Mouse (Mus musculus): Measurements from ENCODE around the gene Cplx2.

Cplx2 gene

DNA sequence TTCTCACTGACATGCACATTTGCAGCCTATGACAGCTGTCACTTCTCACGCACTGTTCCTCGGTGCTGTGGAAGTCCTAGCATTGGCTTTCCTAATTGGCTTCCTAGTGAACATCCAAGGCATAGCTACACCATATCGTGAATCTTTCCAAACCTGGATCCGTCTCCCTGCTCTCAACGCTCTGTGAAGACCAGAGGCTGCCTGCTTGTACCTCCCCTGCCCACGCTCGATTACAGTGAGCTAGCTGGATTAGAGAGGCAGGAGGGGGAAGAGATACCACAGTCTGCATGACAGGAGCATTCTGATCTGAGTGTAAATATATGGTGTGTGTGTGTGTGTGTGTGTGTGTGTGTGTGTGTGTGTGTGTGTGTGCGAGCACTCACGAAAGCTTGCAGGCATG lies 3.0 kb upstream of the Cplx2 start:
- DNase-seq: no peak

DNA sequence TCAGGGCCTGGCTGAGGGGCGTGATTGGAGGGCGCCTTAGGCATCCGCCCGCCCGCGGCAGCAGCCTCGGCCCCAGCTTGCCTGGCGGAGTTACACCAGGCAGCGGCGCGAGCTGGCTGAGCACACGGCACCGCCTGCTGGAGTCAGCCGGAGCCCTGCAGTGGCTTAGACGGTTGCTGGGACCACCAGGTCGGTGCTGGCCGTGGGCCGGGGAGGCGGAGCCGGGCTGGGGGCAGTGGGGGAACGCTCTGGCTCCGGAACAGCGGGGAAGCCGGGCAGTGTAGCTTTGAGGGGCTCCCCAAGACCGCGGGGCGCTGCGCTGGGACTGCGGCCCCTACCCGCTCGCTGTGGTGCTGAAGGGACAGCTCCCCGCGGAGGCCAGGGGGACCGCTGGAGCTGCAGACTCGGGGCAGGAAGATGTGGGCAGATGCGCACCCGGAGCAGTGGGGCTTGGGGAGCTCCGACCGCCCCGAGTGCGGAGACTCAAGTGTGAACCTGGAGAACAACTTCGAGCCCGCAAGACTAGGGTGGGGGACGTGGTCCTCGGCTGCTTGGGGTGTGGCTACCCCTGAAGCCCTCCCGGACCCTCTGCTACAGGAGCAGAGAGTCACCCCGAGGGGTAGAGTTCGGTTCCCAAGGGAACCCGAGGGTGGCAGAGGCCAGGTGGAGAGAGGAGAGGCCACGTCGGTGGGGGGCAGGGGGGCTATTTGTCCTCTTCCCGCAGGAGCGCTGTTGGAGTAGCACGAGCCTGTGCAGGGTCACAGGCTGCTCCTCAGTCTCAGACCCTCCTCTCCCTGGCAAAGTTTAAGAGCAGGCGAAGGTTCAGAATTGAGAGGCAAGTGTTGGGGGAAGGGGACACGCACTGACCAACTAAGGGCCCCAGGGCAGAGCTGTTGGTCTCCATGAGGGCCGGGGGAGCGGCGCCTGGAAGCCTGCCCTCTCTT lies 510 bp downstream of the Cplx2 start:
- DNase-seq: peak; percentile 84 to 85

DNA sequence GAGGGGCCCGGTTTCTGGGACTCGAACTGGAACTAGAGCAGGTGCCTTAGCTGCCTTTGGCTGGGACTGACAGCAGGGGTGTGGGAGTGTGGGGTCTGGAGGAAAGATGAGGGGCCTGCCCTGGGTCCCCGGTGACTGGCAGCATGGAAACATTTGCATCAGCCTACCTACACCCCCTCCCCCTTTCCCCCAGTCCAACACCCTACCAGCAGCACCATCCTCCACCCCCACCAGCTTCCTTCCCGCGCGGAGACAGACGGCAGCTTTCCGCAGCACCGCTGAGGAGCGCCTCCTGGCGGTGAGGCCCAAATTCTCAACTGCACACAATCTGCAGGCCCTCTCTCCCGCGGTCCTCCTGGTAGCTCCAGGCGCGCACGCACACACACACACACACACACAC lies 1.5 kb downstream of the Cplx2 start:
- DNase-seq: peak; percentile 96 to 98

DNA sequence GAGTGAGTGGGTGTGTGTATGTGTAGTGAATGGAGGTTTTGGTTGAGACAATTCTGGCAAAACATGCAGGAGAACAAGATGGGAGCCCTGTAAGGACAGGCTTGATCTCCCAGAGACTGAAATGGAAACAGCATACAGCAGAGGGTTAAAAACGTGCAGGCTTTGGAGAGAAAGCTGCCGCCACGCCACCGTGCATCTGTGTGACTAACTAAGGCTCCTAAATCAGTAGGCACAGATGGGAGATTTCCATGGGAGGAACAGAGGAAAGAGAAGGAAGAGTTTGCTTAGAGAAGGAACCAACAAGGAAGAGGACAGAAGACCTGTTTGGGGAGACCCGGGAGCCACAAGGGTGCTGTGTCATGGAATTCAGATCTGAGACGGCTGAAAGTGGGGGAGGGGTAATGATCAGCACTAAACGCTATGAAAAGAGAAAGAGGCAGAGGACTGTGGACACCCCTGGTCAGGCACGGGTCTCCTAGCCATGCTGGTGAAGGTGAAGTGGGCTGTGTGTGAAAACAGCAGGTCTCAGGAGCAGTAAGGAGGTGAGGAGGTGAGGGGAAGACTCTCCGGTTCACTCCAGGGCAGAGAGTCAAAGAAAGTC lies 3.1 kb downstream of the Cplx2 start:
- DNase-seq: peak; percentile 35 to 59

DNA sequence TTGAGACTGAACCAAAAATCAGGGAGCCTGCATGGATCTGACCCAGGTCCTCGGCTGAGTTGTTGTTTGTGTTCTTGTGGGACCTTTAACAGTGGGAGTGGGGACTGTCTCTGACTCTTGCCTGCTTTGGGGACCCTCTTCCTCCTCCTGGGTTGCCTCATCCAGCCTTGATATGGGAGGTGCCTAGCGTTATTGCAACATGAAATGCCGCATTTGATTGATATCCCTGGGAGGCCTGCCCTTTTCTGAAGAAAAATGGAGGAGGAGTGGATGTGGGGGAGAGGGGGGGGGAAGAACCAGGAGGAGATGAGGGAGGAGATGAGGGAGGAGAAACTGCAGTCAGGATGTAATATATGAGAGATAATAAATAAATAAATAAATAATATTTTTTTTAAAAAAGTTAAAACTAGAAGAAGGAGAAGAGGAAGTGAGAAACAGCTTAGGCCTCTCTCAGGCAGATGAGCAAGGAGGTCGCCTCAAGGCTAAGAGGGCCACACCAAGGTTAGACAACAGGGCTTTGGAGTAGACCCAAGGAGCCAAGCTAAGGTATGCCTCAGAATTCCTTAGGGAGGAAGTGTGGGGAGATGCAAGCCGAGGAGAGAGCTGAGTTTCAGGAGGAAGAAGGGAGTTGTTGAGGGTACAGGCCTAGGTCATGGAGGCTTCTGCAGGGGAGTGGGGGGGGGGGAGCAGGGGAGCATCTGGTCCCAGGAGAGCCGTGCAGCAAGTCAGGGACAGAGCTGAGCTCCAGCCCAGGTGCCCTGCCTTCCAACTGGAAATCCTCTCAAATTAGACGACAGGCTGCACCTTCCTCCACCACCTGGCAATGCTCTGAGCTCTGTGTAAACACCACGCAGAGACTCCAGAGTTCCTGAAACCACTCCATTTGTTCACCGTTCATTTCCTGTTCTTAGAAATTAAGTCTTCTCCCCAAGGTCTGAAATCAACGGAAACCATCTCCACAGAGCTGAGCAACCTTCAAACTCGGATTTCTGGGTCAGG lies 4.6 kb downstream of the Cplx2 start:
- peak in 1 of 2 experiments; percentile 27 for DNase-seq

DNA sequence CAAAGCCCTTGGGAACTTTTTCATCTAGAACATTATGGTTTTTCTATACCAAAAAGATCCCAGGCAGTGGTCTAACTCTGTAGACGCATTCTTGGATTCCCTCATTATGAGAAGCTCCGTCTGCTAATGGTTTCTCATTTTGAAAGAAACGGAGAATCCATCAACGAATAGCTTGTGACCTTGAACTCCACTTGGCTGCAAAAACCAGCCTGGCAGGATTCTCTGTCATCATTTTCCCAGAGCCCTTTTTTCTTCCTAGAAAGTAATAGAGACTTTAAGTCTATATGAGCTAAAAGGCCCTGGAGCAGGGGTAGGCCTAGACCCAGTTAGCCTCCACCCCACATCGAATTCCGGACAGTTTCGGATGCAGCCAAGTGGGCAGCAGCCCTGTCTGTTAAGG lies 5.6 kb downstream of the Cplx2 start:
- no peak for DNase-seq

DNA sequence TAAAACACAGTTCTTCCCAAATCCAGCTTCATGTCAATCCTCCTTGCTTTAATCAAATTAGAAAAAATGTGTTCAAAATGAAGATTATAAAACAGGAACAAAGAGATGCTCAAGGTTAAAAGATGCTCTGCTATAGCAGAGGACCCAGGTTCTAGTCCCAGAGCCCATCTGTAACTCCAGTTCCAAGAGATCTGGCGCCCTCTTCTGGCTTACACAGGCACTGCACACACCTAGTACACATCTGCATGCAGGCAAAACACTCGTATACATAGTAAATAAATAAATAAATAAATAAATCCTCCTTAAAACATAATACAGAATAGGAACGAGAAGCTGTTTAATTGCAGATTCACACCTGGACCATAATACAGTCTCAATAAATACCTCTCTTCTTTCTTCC lies 6.9 kb downstream of the Cplx2 start:
- peak; percentile 56 to 72 for DNase-seq

DNA sequence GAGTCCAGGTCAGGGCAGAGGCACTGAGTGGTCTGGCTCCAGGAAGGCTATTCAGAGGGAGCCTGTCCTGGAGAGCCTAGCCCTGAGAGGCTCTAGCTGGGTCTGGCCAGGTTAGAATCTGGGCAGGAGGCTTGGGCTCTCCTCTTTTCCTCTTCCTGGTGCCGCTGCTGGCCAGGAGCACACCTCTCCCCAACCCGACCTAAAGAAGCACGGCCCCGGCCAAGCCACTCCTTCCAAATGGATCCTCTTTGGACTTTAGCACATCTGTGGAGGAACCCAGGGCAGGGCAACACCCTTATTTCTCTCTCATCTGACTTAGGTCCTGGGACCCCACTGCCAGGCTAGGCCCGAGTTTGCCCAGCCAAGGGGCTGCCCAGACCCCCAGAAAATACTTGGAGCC lies 9.3 kb downstream of the Cplx2 start:
- no peak for DNase-seq

DNA sequence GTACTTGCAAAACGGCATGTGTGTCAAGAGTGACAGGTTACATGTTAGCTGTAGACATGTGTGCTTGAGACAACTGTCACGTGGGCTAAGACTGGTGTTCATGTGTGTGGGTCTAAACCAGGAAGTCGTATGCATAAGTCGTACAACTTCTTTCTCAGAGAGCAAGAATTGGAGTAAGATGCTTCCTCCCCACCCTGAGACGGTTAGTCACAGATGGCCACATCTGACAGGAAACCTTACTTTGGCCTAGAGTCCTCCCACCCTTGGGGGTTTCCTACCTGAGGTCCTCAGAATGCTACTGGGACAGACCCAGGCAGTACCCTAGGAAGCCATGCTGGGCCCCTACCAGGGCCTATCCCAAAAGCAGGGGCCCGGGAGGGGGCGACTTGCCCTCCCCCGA lies 10.2 kb downstream of the Cplx2 start:
- no peak for DNase-seq

DNA sequence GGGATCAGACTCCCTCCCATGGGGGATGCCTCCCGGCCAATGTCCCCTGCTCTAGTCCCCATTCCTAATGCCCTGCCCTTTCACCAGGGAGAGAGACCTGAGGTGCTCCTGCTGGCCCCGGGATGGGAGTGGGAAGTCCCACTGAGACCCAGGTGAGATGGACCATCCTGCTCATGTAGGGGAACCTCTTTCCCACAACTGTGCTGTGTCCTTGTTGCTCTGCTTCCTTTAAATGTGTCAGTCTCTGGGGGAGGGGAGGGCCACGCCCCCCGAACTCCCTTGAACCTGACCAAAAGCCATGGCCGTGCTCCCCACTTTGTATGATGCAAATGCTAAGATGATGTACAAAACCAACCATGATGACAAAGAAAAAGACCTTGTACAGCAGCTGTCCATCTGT lies 12.4 kb downstream of the Cplx2 start:
- no peak for DNase-seq

DNA sequence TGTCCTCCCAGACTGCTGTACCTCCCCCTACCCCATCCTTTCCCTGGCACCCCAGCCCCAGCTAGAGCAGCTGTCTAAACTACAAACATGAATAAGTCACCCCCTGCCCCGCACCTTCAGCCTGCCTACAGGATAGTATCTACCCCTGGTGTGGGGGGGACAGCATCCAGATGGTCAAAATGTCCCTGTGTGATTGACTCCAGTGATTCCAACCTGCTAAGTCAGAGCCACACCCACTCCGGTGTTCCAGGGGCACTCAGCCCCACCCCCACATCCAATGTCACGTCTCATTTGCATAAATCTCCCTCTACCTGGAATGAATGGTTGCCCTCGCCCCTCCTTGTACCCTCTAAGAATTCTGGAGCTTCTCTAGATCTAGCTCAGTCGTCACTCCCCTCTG lies 13.4 kb downstream of the Cplx2 start:
- DNase-seq: peak; percentile 59 to 66

DNA sequence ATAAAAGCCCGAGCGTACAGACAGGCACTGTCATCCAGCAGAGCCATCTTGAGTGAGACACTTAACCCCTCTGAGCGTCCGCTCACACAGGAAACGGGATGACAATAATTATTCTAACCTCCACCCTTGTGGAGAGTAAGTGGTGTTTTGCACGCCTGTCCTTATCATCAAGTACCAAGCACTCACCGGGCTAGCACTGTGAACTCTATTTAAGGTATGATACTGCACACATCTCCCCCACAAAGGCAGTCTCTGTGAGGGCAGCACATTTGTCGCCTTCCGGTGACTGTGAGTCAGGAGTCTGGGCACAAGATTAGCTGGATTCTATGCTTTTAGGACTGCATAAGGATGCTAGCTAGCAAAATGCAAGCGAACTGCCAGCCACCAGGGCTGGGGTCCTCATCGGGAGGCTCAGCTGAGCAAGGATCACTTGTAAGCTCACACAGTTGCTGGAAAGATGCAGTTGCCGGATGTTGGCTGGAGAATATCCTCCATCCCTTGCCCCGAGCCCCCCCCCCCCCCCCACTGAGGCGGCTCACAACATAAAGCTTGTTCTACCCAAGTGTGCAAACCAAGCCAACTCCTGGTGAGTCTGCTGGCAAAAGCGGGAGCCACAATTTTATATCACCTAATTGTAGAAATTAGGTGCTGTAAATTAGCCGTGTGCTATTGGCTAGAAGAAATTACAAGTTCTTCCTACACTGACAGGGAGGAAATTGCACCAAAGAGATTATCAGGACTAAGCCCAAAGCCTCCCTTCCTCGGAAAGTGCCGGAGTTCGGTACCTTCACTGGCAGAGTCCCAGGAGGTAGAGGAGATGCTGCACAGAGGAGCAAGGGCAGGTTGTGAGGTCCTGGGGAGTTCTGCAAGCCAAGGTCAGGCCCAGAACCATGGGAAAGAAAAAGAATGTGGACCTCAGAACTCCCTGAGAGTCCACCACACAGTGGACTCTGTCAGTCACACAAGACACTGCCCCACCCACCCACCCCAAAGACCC lies 14.2 kb downstream of the Cplx2 start:
- peak; percentile 61 to 63 for DNase-seq

DNA sequence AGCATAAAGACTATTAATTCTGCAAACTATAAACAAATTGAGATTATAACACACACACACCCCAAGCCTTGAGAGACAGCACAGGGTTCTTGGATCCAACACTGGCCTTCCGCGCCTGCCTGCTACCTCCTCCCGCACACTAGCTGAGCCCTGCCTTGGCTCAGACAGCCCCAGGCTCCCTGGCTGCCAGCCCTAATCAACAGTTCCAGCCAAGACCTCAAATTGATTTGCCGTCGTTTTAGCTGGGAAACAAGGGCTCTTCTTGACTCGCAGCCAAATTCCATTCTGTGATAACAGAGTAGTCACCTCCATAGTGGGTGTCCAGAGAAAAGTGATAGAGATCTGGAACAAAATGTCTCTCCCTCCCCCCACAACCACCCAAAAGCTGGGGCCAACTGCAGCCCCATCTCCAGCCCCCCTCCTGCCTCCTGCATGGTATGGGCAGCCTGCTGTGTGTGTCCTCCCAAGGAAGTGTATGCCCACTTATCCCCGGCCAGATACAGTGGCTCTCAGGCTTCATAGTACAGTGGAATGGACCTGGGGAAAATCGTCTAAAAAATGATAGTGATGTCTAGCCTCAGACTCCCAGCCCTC lies 18.9 kb downstream of the Cplx2 start:
- peak; percentile 94 to 95 for DNase-seq

DNA sequence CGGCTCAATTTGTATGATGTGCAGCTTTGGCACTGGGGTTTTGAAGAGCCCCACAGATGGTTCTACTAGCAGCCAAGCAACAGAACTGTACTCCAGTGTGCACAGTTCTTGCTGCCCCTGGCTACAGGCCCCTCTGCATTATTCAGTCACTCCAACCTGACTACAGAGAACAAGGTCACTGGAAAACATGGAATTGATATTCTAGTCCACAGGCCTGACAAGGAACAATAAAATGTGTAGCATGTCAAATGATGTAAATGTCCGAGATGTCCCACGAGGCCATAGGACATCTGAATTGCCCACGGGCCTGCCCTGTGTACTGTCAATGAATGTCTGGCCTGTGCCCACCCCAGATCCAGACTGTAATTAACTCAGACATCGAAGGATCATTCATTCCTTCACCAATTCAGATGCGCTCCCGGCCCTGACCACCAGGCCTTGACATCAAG lies 19.4 kb downstream of the Cplx2 start:
- DNase-seq: peak; percentile 60 to 65

DNA sequence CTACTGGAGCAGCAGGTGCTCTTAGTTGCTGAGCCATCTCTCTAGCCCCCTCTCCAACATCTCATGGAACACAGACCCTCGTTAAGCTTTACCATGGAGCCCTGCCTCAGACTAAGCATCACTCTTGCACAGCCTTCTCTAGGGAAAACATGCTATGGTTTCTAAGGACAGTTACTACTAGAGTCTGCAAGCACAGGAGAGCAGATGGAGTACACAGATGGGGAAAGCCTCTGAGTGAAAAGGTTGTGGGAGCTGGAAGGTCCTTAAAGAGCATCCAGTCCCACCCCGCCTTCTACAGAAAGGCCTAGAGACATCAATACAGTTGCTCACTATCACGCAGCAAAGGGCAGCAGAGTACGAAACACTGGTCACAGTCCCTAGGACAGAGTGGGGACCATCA lies 20.2 kb downstream of the Cplx2 start:
- DNase-seq: peak in 1 of 2 experiments; percentile 30

DNA sequence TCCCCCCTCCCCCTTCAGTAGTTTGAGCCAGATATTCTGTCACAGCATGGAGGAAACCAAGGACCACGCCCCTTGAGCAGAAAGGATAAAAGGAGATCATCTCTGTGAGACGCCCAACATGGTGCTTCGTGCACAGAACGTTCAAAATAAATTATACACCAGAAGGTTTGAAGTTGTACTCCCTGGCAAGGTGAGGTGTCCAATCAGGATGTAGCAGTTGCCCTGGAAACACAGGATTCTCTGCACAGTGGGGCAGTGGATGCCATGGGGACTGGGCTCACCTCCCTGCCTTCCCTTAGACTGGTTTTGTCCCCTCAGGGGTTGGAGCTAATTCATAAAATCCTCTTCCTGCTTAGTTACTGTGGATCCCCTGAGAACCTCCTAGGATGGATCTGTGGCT lies 25.9 kb downstream of the Cplx2 start:
- DNase-seq: no peak

DNA sequence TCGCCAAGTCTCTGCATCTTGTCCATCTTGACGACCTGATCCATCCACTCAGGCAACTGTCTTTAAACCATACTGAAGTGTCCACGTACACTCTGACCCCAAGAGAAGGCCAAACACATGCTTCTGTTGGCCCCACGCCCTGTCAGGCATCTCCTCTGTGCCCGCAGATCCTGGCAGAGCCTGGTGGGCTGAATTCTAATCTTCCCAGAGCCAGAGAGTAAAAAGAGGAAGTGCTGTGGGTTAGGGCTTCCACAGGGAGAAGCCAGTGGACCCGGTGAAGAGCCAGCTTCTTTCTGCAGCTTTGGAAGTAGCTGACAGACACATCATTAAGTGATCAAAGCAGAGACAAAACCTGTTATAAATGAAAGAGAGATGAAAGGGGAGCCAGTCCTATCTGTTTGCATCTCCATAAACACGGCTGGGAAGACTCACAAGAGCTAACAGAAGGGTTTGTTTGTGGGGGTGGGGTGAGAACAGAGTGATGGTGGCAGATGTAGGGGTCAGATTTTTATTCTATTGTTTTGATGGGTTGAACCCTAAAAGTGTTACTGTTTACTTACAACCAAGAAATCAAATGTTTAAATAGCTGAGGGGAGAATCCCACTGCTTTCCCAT lies 29.5 kb downstream of the Cplx2 start:
- DNase-seq: peak in 1 of 2 experiments; percentile 49

DNA sequence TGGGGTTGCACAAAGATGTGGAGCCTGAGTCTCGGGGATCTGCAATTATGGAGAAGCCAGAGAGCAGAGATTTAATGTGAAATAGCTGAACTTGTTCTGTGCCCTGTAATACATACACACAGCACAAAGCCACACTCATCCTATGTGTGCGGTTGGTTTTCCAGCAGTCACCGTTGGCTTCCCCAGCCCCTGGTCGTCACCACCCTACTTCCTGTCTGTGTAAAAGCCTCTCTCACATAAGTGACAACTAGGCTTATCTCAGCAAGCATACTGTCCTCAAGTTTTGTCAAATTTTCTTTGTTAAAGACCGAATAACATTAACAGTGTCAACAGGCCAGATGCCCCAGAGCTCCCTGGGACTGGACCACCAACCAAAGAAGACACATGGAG lies 30.0 kb downstream of the Cplx2 start:
- no peak for DNase-seq

DNA sequence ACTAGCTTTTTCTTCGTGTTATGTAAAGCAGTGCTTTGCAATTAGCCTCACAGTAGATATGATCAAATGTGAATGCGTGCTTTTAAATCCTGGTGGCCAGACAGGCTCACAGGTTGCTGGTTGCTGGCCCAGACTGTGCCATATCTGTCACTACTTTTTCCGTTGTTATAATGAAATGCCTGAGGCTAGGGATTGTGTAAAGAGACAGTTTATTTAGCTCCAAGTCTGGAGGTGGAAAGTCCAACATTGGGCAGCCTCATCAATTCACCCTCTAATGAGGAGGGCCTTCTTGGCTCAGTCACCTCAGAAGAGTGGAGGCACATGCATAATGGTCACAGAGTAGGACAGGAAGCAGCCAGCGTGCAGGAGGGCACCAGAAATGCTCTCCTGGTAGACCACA lies 31.2 kb downstream of the Cplx2 start:
- no peak for DNase-seq

DNA sequence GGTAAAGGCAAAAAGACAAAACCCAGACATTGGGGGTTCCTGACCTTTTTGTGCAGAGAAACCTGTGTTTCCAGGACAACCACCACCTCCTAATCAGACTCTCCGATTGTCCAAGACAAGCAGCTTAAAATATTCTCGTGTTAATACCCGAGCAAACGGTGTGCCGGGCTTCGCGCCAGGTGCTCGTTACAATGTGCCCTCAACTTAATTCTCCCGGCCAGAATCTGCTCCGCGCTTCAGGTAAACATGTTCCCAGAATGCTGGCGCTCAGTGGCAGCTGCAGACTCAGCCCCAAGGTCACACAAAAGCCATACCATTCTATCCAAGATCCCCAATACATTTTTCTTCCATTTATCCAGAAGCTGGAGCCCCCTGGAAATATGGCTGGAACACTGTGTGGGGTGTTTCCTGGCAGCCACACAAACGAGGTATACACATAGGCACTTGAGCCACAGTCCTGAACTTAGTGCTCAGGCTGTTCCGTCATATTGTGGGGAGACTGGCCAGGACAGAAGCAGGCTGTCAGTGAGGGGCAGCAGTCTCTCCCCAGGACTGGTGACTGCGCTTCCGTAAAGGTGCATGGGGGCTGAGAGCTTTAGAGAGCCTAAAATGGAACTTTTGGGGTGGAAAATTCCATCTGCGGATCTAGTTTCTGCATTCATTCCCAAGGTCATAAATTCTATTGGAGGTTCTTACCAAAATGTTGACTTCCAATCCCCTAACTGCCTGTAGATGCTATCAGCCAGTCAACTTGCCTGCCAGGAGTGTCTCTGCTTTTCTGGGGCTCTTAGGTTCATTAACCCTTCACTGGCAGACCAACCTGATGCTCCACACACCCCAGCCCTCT lies 32.3 kb downstream of the Cplx2 start:
- DNase-seq: peak; percentile 69 to 70
